Mouse (Mus musculus): ENCODE results near the gene Mfng. TPM values are rescaled to one million over a fixed set of nuclear protein-coding genes. Genes with fewer than 3 reads are reported as not detected.
A peak's percentile ranks its signal among the peaks of the same experiment; 100 is the strongest.

The Mfng gene
- polyA plus RNA-seq, 1 experiment from 2014 or later, result 34.9 TPM

GRCm38 (mm10) chr15:78726697-78727096 lies 46.6 kb downstream of the Mfng start:
- no peak for ATAC-seq (ENCODE audit: insufficient read depth, low FRiP score, low TSS enrichment)
- H3K9ac ChIP-seq (ENCODE audit: low read length), result no peak overlapping the region
- DNase-seq (ENCODE audit: low spot score), result no peak
- H3K27ac ChIP-seq (ENCODE audit: low read depth, low read length), result no peak overlapping the region
- no peaks in the 10 kb centered on the region for H3K36me3 ChIP-seq (ENCODE audit: control insufficient read depth, insufficient read depth, low read length)
- no peak overlapping the region for H3K4me3 ChIP-seq (ENCODE audit: low read depth, low read length)
- no peaks in the 10 kb centered on the region for H3K27me3 ChIP-seq (ENCODE audit: control insufficient read depth, insufficient read depth, low read length)
- H3K4me1 ChIP-seq (ENCODE audit: control insufficient read depth, insufficient read depth, low read length), result no peaks in the 10 kb centered on the region
- no peaks in the 10 kb centered on the region for H3K9me3 ChIP-seq (ENCODE audit: control insufficient read depth, low read length)
- no peak overlapping the region for H3K4me2 ChIP-seq (ENCODE audit: low read depth)
- 54% methylated on average over 7 of the region's 7 CpGs for WGBS

- 65% methylated on average over 7 of the region's 7 CpGs for WGBS
These were observed 52.7 kb downstream of the Mfng start for GRCm38 (mm10) chr15:78720532-78720931.

DNA sequence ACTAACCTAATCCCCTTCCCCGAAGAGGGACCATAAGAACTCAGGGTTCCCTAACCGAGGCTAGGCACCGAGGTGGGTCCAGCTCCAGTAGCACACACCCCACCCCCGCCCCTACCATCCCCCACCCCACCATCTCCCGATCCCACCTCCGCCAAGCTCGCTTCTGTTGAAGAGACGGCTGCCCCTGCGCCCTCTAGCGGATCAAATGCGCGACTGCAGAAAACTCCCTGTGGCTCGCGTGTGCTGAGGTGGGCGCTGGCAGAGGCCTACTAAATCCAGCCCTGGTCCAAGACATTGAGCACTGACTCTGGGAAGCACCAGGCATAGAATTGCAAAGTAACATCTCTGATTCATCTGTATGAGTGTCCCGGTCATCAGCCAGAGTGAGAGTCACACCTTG lies 53.2 kb downstream of the Mfng start:
- Histone ChIP-seq H3K9ac (ENCODE audit: low read length) (no peak overlapping the region), H3K4me3 (ENCODE audit: low read depth, low read length) (no peak overlapping the region), H3K36me3 (ENCODE audit: control insufficient read depth, insufficient read depth, low read length) (no peaks in the 10 kb centered on the region), H3K27ac (ENCODE audit: low read depth, low read length) (no peak overlapping the region), H3K9me3 (ENCODE audit: control insufficient read depth, low read length) (no peaks in the 10 kb centered on the region), H3K4me2 (ENCODE audit: low read depth) (no peak overlapping the region), H3K4me1 (ENCODE audit: control insufficient read depth, insufficient read depth, low read length) (peaks cover 13% of the 10 kb centered on the region; the same call in 1 of the 2 replicates), H3K27me3 (ENCODE audit: control insufficient read depth, insufficient read depth, low read length) (peaks cover 41% of the 10 kb centered on the region)
- peak; percentile 35; the same call in 1 of the 2 replicates for ATAC-seq (ENCODE audit: insufficient read depth, low FRiP score, low TSS enrichment)
- DNase-seq (ENCODE audit: low spot score), result peak; percentile 82
- 3% methylated on average over 16 of the region's 16 CpGs for WGBS

More at GRCm38 (mm10) chr15:78720532-78720931, 52.7 kb downstream of the Mfng start:
- no peak overlapping the region for H3K9ac ChIP-seq (ENCODE audit: low read length)
- peaks cover 13% of the 10 kb centered on the region; the same call in 1 of the 2 replicates for H3K4me1 ChIP-seq (ENCODE audit: control insufficient read depth, insufficient read depth, low read length)
- no peaks in the 10 kb centered on the region for H3K9me3 ChIP-seq (ENCODE audit: control insufficient read depth, low read length)
- ATAC-seq (ENCODE audit: insufficient read depth, low FRiP score, low TSS enrichment) (no peak), DNase-seq (ENCODE audit: low spot score) (no peak)
- no peak overlapping the region for H3K27ac ChIP-seq (ENCODE audit: low read depth, low read length)
- H3K4me2 ChIP-seq (ENCODE audit: low read depth), result no peak overlapping the region
- no peaks in the 10 kb centered on the region for H3K36me3 ChIP-seq (ENCODE audit: control insufficient read depth, insufficient read depth, low read length)
- no peak overlapping the region for H3K4me3 ChIP-seq (ENCODE audit: low read depth, low read length)
- H3K27me3 ChIP-seq (ENCODE audit: control insufficient read depth, insufficient read depth, low read length), result peaks cover 36% of the 10 kb centered on the region

GRCm38 (mm10) chr15:78719416-78719815 lies 53.9 kb downstream of the Mfng start:
- H3K9me3 ChIP-seq (ENCODE audit: control insufficient read depth, low read length), result no peaks in the 10 kb centered on the region
- no peak overlapping the region for H3K4me2 ChIP-seq (ENCODE audit: low read depth)
- no peaks in the 10 kb centered on the region for H3K36me3 ChIP-seq (ENCODE audit: control insufficient read depth, insufficient read depth, low read length)
- peaks cover 46% of the 10 kb centered on the region for H3K27me3 ChIP-seq (ENCODE audit: control insufficient read depth, insufficient read depth, low read length)
- 4% methylated on average over 14 of the region's 14 CpGs for WGBS
- H3K9ac ChIP-seq (ENCODE audit: low read length), result no peak overlapping the region
- peaks cover 13% of the 10 kb centered on the region; the same call in 1 of the 2 replicates for H3K4me1 ChIP-seq (ENCODE audit: control insufficient read depth, insufficient read depth, low read length)
- H3K27ac ChIP-seq (ENCODE audit: low read depth, low read length), result no peak overlapping the region
- H3K4me3 ChIP-seq (ENCODE audit: low read depth, low read length), result no peak overlapping the region
- ATAC-seq (ENCODE audit: insufficient read depth, low FRiP score, low TSS enrichment), result no peak
- no peak for DNase-seq (ENCODE audit: low spot score)

- DNase-seq (ENCODE audit: low spot score) (peak; percentile 52), ATAC-seq (ENCODE audit: insufficient read depth, low FRiP score, low TSS enrichment) (no peak; the same call in 1 of the 2 replicates)
- Histone ChIP-seq H3K36me3 (ENCODE audit: control insufficient read depth, insufficient read depth, low read length) (no peaks in the 10 kb centered on the region), H3K4me2 (ENCODE audit: low read depth) (peak within 1 kb of the TSS; percentile 81), H3K27ac (ENCODE audit: low read depth, low read length) (no peak within 1 kb of the TSS), H3K4me3 (ENCODE audit: low read depth, low read length) (peak within 1 kb of the TSS; percentile 43), H3K9ac (ENCODE audit: low read length) (peak within 1 kb of the TSS; percentile 55), H3K27me3 (ENCODE audit: control insufficient read depth, insufficient read depth, low read length) (peaks cover 53% of the 10 kb centered on the region), H3K9me3 (ENCODE audit: control insufficient read depth, low read length) (no peaks in the 10 kb centered on the region), H3K4me1 (ENCODE audit: control insufficient read depth, insufficient read depth, low read length) (peaks cover 13% of the 10 kb centered on the region; the same call in 1 of the 2 replicates)
- WGBS, result 1% methylated on average over 81 of the region's 89 CpGs
These were observed 54.7 kb downstream of the Mfng start, which contains the start of gene Elfn2 for GRCm38 (mm10) chr15:78718290-78719250. Elfn2 (minus strand) TSS chr15:78718771.

GRCm38 (mm10) chr15:78716936-78717335 lies 56.3 kb downstream of the Mfng start:
- Histone ChIP-seq H3K27me3 (ENCODE audit: control insufficient read depth, insufficient read depth, low read length) (peaks cover 69% of the 10 kb centered on the region), H3K4me1 (ENCODE audit: control insufficient read depth, insufficient read depth, low read length) (peaks cover 17% of the 10 kb centered on the region), H3K9ac (ENCODE audit: low read length) (no peak overlapping the region), H3K9me3 (ENCODE audit: control insufficient read depth, low read length) (no peaks in the 10 kb centered on the region), H3K27ac (ENCODE audit: low read depth, low read length) (no peak overlapping the region), H3K4me2 (ENCODE audit: low read depth) (no peak overlapping the region), H3K36me3 (ENCODE audit: control insufficient read depth, insufficient read depth, low read length) (no peaks in the 10 kb centered on the region), H3K4me3 (ENCODE audit: low read depth, low read length) (no peak overlapping the region)
- DNase-seq (ENCODE audit: low spot score), result no peak
- WGBS, result 70% methylated on average over 13 of the region's 13 CpGs
- ATAC-seq (ENCODE audit: insufficient read depth, low FRiP score, low TSS enrichment), result no peak

DNA sequence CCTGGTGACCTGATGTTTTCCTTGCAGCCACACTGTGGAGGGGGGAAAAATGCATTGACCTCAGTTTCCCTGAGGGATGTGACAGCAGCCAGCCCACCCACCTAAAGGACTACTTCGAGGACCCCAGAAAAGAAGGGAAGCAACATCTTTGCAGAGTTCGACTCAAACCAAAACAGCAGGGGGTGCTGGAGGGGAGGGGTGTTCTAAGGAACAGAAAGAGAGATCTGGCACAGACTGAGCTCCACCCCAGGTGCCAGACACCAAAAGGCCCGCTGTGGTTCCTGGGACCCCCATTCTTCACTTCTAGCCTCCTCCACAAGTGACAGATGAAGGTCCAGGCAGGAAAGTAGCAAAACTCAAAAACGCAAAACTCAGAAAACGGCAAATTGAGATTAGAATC lies 57.4 kb downstream of the Mfng start:
- DNase-seq (ENCODE audit: low spot score) (no peak), ATAC-seq (ENCODE audit: insufficient read depth, low FRiP score, low TSS enrichment) (no peak)
- Histone ChIP-seq H3K4me1 (ENCODE audit: control insufficient read depth, insufficient read depth, low read length) (peaks cover 17% of the 10 kb centered on the region), H3K9ac (ENCODE audit: low read length) (no peak overlapping the region), H3K4me2 (ENCODE audit: low read depth) (no peak overlapping the region), H3K27me3 (ENCODE audit: control insufficient read depth, insufficient read depth, low read length) (peaks cover 78% of the 10 kb centered on the region), H3K4me3 (ENCODE audit: low read depth, low read length) (no peak overlapping the region), H3K9me3 (ENCODE audit: control insufficient read depth, low read length) (no peaks in the 10 kb centered on the region), H3K36me3 (ENCODE audit: control insufficient read depth, insufficient read depth, low read length) (no peaks in the 10 kb centered on the region), H3K27ac (ENCODE audit: low read depth, low read length) (no peak overlapping the region)
- 57% methylated on average over 5 of the region's 5 CpGs for WGBS

DNA sequence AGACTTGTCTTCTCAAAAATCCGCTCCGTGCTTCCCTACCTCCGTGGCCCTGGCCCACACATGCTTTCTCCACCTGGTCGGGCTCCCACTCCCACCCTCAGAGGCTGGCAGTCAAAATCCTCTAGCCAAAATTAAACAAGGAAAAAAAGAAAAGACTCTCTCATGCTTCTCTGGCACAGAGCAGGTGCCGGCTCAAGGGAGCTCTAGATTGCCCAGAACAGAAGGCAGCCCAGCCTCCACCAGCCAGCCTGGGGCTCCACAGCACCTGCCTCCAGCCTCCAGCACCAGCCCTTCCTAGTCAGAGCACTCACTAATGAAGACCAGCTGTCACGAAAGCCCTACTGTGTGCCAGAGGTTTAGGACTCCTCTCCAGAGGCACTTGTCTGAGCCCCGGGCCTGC lies 59.5 kb downstream of the Mfng start:
- no peak for DNase-seq (ENCODE audit: low spot score)
- Histone ChIP-seq H3K4me2 (ENCODE audit: low read depth) (no peak overlapping the region), H3K27me3 (ENCODE audit: control insufficient read depth, insufficient read depth, low read length) (peaks cover 65% of the 10 kb centered on the region), H3K36me3 (ENCODE audit: control insufficient read depth, insufficient read depth, low read length) (no peaks in the 10 kb centered on the region), H3K4me1 (ENCODE audit: control insufficient read depth, insufficient read depth, low read length) (peaks cover 15% of the 10 kb centered on the region), H3K4me3 (ENCODE audit: low read depth, low read length) (no peak overlapping the region), H3K9me3 (ENCODE audit: control insufficient read depth, low read length) (no peaks in the 10 kb centered on the region), H3K27ac (ENCODE audit: low read depth, low read length) (no peak overlapping the region), H3K9ac (ENCODE audit: low read length) (no peak overlapping the region)
- 82% methylated on average over 7 of the region's 7 CpGs for WGBS
- ATAC-seq (ENCODE audit: insufficient read depth, low FRiP score, low TSS enrichment), result no peak
